Mouse (Mus musculus): ENCODE measurements around the gene Sgms1.

DNA sequence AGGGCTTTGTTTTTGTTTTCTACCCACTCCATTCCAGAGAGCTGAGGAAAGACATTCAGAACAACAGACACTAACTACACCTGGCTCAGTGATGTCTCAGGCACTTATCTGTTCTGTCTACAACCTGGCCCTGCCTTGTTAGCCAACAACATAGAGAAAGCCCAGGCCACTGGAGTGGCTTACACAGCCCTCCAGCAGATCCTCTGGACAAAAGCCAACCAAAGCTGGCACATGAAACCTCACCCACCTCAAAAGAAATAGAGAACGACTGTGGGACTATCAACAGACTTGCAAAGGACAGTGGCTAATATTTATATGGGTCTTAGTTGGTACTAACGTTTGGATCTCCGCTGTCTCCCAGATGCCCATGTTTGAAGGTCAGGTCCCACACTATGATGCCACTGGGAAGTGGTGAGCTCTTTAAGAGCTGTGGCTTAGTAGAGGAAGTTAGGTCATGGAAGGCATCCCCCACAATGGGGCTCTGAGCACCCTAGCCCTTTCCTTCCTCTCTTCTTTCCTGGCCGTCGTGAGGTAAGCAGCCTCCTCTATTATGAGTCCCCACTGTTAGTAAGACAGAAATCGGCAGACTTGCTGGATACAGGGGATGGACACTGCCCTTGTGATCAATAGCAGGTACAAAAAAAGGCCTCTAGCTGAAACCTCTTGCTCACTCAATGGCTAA lies 10.1 kb downstream of the Sgms1 start:
- no peak for TF ChIP-seq CTCF (IDR thresholded peaks at IDR 0.05; ENCODE audit: insufficient read depth, low read length)
- no peak for TF ChIP-seq POLR2A (IDR thresholded peaks at IDR 0.05; ENCODE audit: borderline replicate concordance, extremely low read depth, low read depth, low read length)

Measured in lung, adult 2 months (tissue).